Mouse (Mus musculus) adrenal gland, postnatal 10 days (tissue): ENCODE data around the gene Itpr2. TPM values are rescaled to one million over a fixed set of nuclear protein-coding genes. Genes with fewer than 3 reads are reported as not detected.
A peak's percentile ranks its signal among the peaks of the same experiment; 100 is the strongest.

Experiments
- DNase-seq: peaks from one replicate; pipeline ENCODE4 v3.0.0; 2021; ENCODE audit warnings: mixed read lengths
- total RNA-seq, 2 experiments: library from RNA; stranded (reverse); gene quantifications; 2 replicates each; pipeline ENCODE4 v1.2.3; 2021

Itpr2 gene
- total RNA-seq, 2 experiments from 2014 or later: 71.8 to 105 TPM

GRCm38 (mm10) chr6:146509891-146510290, 7.9 kb upstream of the Itpr2 start:
- no peak for DNase-seq

- DNase-seq: no peak
Observed at GRCm38 (mm10) chr6:146504459-146504858, 2.4 kb upstream of the Itpr2 start.

- DNase-seq: no peak
Observed at GRCm38 (mm10) chr6:146502856-146503255, 833 bp upstream of the Itpr2 start.

GRCm38 (mm10) chr6:146501316-146501865, 632 bp downstream of the Itpr2 start:
- DNase-seq: peak; percentile 63

- peak; percentile 28 for DNase-seq
Observed at GRCm38 (mm10) chr6:146500771-146501170, 1.3 kb downstream of the Itpr2 start.

GRCm38 (mm10) chr6:146500206-146500605, 1.8 kb downstream of the Itpr2 start:
- no peak for DNase-seq

GRCm38 (mm10) chr6:146499566-146499965, 2.5 kb downstream of the Itpr2 start:
- DNase-seq: no peak

- DNase-seq: no peak
Observed at GRCm38 (mm10) chr6:146498416-146498815, 3.6 kb downstream of the Itpr2 start.

- no peak for DNase-seq
Observed at GRCm38 (mm10) chr6:146497866-146498265, 4.2 kb downstream of the Itpr2 start.

GRCm38 (mm10) chr6:146497435-146497834, 4.6 kb downstream of the Itpr2 start:
- no peak for DNase-seq

GRCm38 (mm10) chr6:146491680-146492079, 10.3 kb downstream of the Itpr2 start:
- DNase-seq: no peak

- DNase-seq: no peak
Observed at GRCm38 (mm10) chr6:146490416-146490960, 11.5 kb downstream of the Itpr2 start.

GRCm38 (mm10) chr6:146489841-146490240, 12.2 kb downstream of the Itpr2 start:
- DNase-seq: no peak

GRCm38 (mm10) chr6:146488749-146489148, 13.3 kb downstream of the Itpr2 start:
- no peak for DNase-seq

GRCm38 (mm10) chr6:146487079-146487478, 14.9 kb downstream of the Itpr2 start:
- no peak for DNase-seq

- DNase-seq: no peak
Observed at GRCm38 (mm10) chr6:146486073-146486472, 15.9 kb downstream of the Itpr2 start.

GRCm38 (mm10) chr6:146481441-146481840, 20.6 kb downstream of the Itpr2 start:
- no peak for DNase-seq

GRCm38 (mm10) chr6:146480925-146481324, 21.1 kb downstream of the Itpr2 start:
- no peak for DNase-seq

- no peak for DNase-seq
Observed at GRCm38 (mm10) chr6:146478888-146479683, 22.9 kb downstream of the Itpr2 start.

- no peak for DNase-seq
Observed at GRCm38 (mm10) chr6:146476865-146477264, 25.2 kb downstream of the Itpr2 start.

GRCm38 (mm10) chr6:146474166-146474565, 27.9 kb downstream of the Itpr2 start:
- DNase-seq: no peak

GRCm38 (mm10) chr6:146473216-146473955, 28.6 kb downstream of the Itpr2 start:
- peak; percentile 15 for DNase-seq

GRCm38 (mm10) chr6:146470378-146470777, 31.6 kb downstream of the Itpr2 start:
- no peak for DNase-seq
